Mouse (Mus musculus) skeletal muscle tissue, adult 2 months (tissue): ENCODE data around the gene Tmem158.

Experiments
- DNase-seq: peaks from one replicate; pipeline ENCODE4 v3.0.0-alpha.2; 2012; ENCODE audit warnings: low read depth, low spot score

The Tmem158 gene

GRCm38 (mm10) chr9:123245146-123245545 is 15.4 kb downstream of the Tmem158 start:
- DNase-seq: no peak

GRCm38 (mm10) chr9:123243988-123244387 is 16.6 kb downstream of the Tmem158 start:
- no peak for DNase-seq

- DNase-seq: no peak
Observed at GRCm38 (mm10) chr9:123241191-123241590, 19.4 kb downstream of the Tmem158 start.

- no peak for DNase-seq
Observed at GRCm38 (mm10) chr9:123240751-123241150, 19.8 kb downstream of the Tmem158 start.

- no peak for DNase-seq
Observed at GRCm38 (mm10) chr9:123240271-123240670, 20.3 kb downstream of the Tmem158 start.

- no peak for DNase-seq
Observed at GRCm38 (mm10) chr9:123239651-123240050, 20.9 kb downstream of the Tmem158 start.

GRCm38 (mm10) chr9:123238256-123239045 is 22.1 kb downstream of the Tmem158 start:
- DNase-seq: no peak

GRCm38 (mm10) chr9:123237739-123238138 is 22.8 kb downstream of the Tmem158 start:
- no peak for DNase-seq

GRCm38 (mm10) chr9:123235621-123236020 is 24.9 kb downstream of the Tmem158 start:
- peak; percentile 37 for DNase-seq

- no peak for DNase-seq
Observed at GRCm38 (mm10) chr9:123229826-123230225, 30.7 kb downstream of the Tmem158 start.

GRCm38 (mm10) chr9:123228671-123229070 is 31.9 kb downstream of the Tmem158 start:
- no peak for DNase-seq

GRCm38 (mm10) chr9:123227106-123227750 is 33.3 kb downstream of the Tmem158 start:
- DNase-seq: no peak

GRCm38 (mm10) chr9:123224863-123225431 is 35.6 kb downstream of the Tmem158 start:
- no peak for DNase-seq

GRCm38 (mm10) chr9:123219826-123220225 is 40.7 kb downstream of the Tmem158 start:
- DNase-seq: no peak

- no peak for DNase-seq
Observed at GRCm38 (mm10) chr9:123215621-123216440, 44.7 kb downstream of the Tmem158 start, which contains the start of gene Cdcp1. Gene Cdcp1, minus strand, starts transcription at chr9:123216038.

- no peak for DNase-seq
Observed at GRCm38 (mm10) chr9:123213371-123213770, 47.2 kb downstream of the Tmem158 start.
